Mouse (Mus musculus) cerebellum, adult 2 months (tissue): ENCODE data around the gene Rcor1.

Experiments
- CTCF ChIP-seq: fragments of 200-500 bp; IDR thresholded peaks from 2 replicates; pipeline ENCODE4 v1.5.1; 2011; ENCODE audit warnings: low read depth, mild to moderate bottlenecking, control low read depth, low read length, moderate library complexity, borderline replicate concordance; ENCODE audit not compliant: insufficient read depth
- POLR2A ChIP-seq: fragments of 200-500 bp; IDR thresholded peaks from 2 replicates; pipeline ENCODE4 v1.6.1; 2011; ENCODE audit warnings: low read length, control low read depth, borderline replicate concordance; ENCODE audit not compliant: insufficient read depth

DNA sequence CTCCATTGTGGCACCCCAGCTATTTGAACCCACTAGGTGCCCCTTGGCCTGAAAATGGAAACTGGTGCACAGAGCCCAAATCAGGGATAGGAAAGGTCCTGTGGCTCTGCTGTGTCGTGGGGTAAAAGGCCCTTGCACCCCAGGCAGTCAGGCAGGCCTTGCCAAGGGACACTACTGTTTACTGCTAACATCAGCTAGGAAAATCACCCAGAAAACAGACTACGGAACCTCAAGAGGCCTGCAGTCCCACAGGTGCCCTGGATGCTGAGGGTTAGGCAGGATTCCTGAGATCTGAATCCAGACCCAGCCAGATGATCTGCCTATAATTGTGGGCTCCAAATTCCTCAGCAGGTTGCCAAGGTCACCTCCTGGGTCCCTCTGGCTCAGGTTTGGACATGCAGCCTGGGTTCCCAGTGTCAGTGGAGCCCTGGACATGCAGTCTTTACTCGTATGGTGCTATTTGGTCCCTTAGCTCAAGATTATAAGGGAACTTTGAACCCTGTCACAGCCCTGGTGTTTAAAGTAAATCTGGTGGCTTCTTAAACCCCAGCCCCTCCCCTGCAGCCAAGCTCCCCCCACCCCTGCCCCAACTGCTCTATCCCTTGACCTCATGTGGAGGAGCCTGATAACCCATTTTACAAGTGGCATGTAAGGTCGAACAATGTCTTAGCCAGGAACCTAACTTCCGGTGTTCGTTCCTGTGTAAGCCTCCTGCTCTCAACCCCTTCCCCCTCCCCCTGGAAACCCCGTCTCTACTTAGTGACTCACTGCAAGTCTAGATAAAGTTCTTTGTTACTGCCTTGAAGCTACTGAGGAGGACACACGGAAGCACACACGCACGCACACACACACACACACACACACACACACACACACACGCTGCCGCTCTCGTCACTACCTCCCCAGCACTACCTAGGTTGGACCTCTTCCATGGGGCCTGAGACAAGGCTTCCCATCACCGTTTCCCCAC is 31.7 kb upstream of the Rcor1 start:
- TF ChIP-seq POLR2A = no peak
- no peak for TF ChIP-seq CTCF
